ENCODE assay signal across 17 mouse cellular contexts in the genomic region with DNA sequence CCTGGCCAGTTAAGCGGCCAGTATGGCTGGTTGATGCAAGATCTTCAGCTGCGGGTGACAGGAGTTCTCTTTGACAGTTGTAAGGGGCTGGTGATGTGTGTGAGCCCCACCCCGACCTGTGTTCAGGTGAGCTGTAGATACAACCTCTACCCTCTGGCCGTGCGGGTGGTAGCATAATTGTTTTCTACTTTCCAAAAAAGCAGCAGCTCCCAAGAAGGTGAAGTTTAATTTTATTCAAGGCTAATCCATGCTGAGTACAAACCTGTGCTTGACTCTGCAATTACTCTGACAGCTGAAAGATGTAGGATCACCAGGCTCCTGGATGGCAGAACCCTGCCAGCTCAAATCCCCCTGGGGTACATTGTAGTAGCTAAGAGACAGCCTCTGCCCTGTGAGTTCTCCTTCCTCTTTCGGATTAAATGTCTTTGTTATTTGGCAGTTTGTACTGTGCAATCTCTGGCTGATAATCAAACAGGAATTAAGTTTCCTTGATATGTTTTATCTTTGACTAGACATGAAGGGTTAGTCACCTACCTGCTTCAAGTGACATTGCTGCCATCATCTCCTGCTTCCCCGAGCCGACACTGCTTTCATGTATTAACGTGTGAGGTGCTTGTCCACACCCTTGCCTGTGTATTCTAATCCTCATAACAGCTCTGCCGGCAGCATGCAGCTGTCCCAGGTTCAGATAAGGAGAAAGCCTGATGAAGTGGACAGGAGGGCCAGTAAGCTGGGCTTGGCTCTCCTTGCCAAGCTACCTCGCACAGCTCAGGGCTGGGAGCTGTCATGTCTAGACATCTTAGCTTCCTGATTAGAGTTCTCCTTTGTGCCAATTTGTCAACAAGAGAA.
DNase-seq lines count a peak whose midpoint lies in the region; ATAC-seq and TF ChIP-seq lines count a peak whose summit lies in the region.
"Had no signal": no experiment of that assay in that cellular context is flagged by ENCODE, and none has a peak within 500 bp of the region (broad histone marks: within the 10 kb centered on the region; RNA-seq: fewer than 3 reads in every experiment).

No protein-coding gene starts in this region.

- no peak for TF ChIP-seq CTCF in forebrain, postnatal 0 days (IDR thresholded peaks at IDR 0.05; ENCODE audit: low read depth)
- no peak for TF ChIP-seq CTCF in hindbrain, postnatal 0 days (IDR thresholded peaks at IDR 0.05; ENCODE audit: low read depth)

- H3K4me3 ChIP-seq in forebrain, embryonic 12.5 days (replicated peaks): no peak overlapping the region
- no peak overlapping the region for H3K4me3 ChIP-seq in forebrain, postnatal 0 days (ENCODE audit: low read depth, low read length)
- H3K4me3 ChIP-seq in hindbrain, postnatal 0 days (ENCODE audit: low read length): no peak overlapping the region
- H3K4me3 ChIP-seq in hindbrain, embryonic 12.5 days: no peak overlapping the region
- no peak overlapping the region for H3K4me3 ChIP-seq in neural tube, embryonic 14.5 days (ENCODE audit: low read depth, low read length)
- H3K4me3 ChIP-seq: embryonic facial prominence, embryonic 15.5 days; myocyte had no signal

- H3K27me3 ChIP-seq in forebrain, embryonic 12.5 days: no peaks in the 10 kb centered on the region
- H3K27me3 ChIP-seq in forebrain, postnatal 0 days (ENCODE audit: insufficient read depth, low read length): no peaks in the 10 kb centered on the region
- no peaks in the 10 kb centered on the region for H3K27me3 ChIP-seq in hindbrain, postnatal 0 days (ENCODE audit: insufficient read depth, low read length)
- H3K27me3 ChIP-seq in hindbrain, embryonic 12.5 days: no peaks in the 10 kb centered on the region
- no peaks in the 10 kb centered on the region for H3K27me3 ChIP-seq in neural tube, embryonic 14.5 days (ENCODE audit: control insufficient read depth, insufficient read depth, low read length)
- H3K27me3 ChIP-seq: embryonic facial prominence, embryonic 15.5 days had no signal

- H3K4me1 ChIP-seq in forebrain, embryonic 12.5 days: no peaks in the 10 kb centered on the region; the same call in 1 of the 2 replicates
- H3K4me1 ChIP-seq in forebrain, postnatal 0 days (ENCODE audit: insufficient read depth): no peaks in the 10 kb centered on the region
- H3K4me1 ChIP-seq in hindbrain, postnatal 0 days (ENCODE audit: insufficient read depth, low read length): no peaks in the 10 kb centered on the region
- peaks cover 4% of the 10 kb centered on the region; the same call in 1 of the 2 replicates for H3K4me1 ChIP-seq in hindbrain, embryonic 12.5 days
- peaks cover 8% of the 10 kb centered on the region; the same call in 1 of the 2 replicates for H3K4me1 ChIP-seq in neural tube, embryonic 14.5 days (ENCODE audit: control insufficient read depth, insufficient read depth, low read length)

- no peaks in the 10 kb centered on the region for H3K9me3 ChIP-seq in forebrain, embryonic 12.5 days
- H3K9me3 ChIP-seq in forebrain, postnatal 0 days (ENCODE audit: low read length): no peaks in the 10 kb centered on the region
- no peaks in the 10 kb centered on the region for H3K9me3 ChIP-seq in hindbrain, postnatal 0 days (ENCODE audit: low read length)
- H3K9me3 ChIP-seq in hindbrain, embryonic 12.5 days (replicated peaks): no peaks in the 10 kb centered on the region
- no peaks in the 10 kb centered on the region for H3K9me3 ChIP-seq in neural tube, embryonic 14.5 days (ENCODE audit: control insufficient read depth, low read length)
- H3K9me3 ChIP-seq: embryonic facial prominence, embryonic 15.5 days had no signal

- DNase-seq in forebrain, postnatal 0 days: no peak
- DNase-seq in hindbrain, postnatal 0 days (ENCODE audit: low spot score): peak; percentile 23
- DNase-seq in testis, postnatal 10 days (ENCODE audit: low spot score): peak; percentile 33
- no peak for DNase-seq in testis, postnatal 14 days (ENCODE audit: low spot score)
- DNase-seq: adrenal gland, adult 8-10 months; cerebellum, postnatal 36 days; gastrocnemius, postnatal 14 days; kidney, adult 11 months; liver; lung, embryonic 14.5 days; spleen, adult 18-20 months had no signal

- H3K27ac ChIP-seq in forebrain, embryonic 12.5 days: 0 out of 2 replicates have a peak overlapping the region, but pooled peaks have one; percentile 26
- no peak overlapping the region for H3K27ac ChIP-seq in forebrain, postnatal 0 days (ENCODE audit: low read depth, low read length)
- no peak overlapping the region for H3K27ac ChIP-seq in hindbrain, postnatal 0 days
- H3K27ac ChIP-seq in hindbrain, embryonic 12.5 days: no peak overlapping the region
- H3K27ac ChIP-seq in neural tube, embryonic 14.5 days (ENCODE audit: low read depth, low read length): 0 out of 2 replicates have a peak overlapping the region, but pooled peaks have one; percentile 24
- H3K27ac ChIP-seq: embryonic facial prominence, embryonic 15.5 days had no signal

- H3K4me2 ChIP-seq in forebrain, embryonic 12.5 days: no peak overlapping the region
- no peak overlapping the region for H3K4me2 ChIP-seq in forebrain, postnatal 0 days (ENCODE audit: low read depth)
- H3K4me2 ChIP-seq in hindbrain, postnatal 0 days (ENCODE audit: low read depth, low read length): no peak overlapping the region
- no peak overlapping the region for H3K4me2 ChIP-seq in hindbrain, embryonic 12.5 days (replicated peaks)
- H3K4me2 ChIP-seq in neural tube, embryonic 14.5 days (ENCODE audit: low read depth, low read length): no peak overlapping the region
- H3K4me2 ChIP-seq: embryonic facial prominence, embryonic 15.5 days; lung, embryonic 14.5 days had no signal

- H3K36me3 ChIP-seq in forebrain, embryonic 12.5 days (replicated peaks): peaks cover 44% of the 10 kb centered on the region
- H3K36me3 ChIP-seq in forebrain, postnatal 0 days (ENCODE audit: insufficient read depth): peaks cover 8% of the 10 kb centered on the region; the same call in 1 of the 2 replicates
- peaks cover 3% of the 10 kb centered on the region; the same call in 1 of the 2 replicates for H3K36me3 ChIP-seq in hindbrain, postnatal 0 days (ENCODE audit: insufficient read depth, low read length)
- H3K36me3 ChIP-seq in hindbrain, embryonic 12.5 days: peaks cover 32% of the 10 kb centered on the region
- 0 out of 2 replicates have a peak, but pooled peaks cover under 1% of the 10 kb centered on the region for H3K36me3 ChIP-seq in neural tube, embryonic 14.5 days (ENCODE audit: control insufficient read depth, insufficient read depth, low read length)

- WGBS in forebrain, embryonic 12.5 days: 78% methylated on average over 11 of the region's 11 CpGs
- WGBS in forebrain, postnatal 0 days: 68% methylated on average over 11 of the region's 11 CpGs
- 59% methylated on average over 11 of the region's 11 CpGs for WGBS in hindbrain, postnatal 0 days
- WGBS in hindbrain, embryonic 12.5 days: 80% methylated on average over 11 of the region's 11 CpGs
- 75% methylated on average over 11 of the region's 11 CpGs for WGBS in neural tube, embryonic 14.5 days

- H3K9ac ChIP-seq in forebrain, embryonic 12.5 days: no peak overlapping the region
- H3K9ac ChIP-seq in forebrain, postnatal 0 days: no peak overlapping the region
- no peak overlapping the region for H3K9ac ChIP-seq in hindbrain, postnatal 0 days (replicated peaks; ENCODE audit: low read length)
- no peak overlapping the region for H3K9ac ChIP-seq in hindbrain, embryonic 12.5 days
- no peak overlapping the region for H3K9ac ChIP-seq in neural tube, embryonic 14.5 days (replicated peaks; ENCODE audit: low read depth, low read length)
- H3K9ac ChIP-seq: embryonic facial prominence, embryonic 15.5 days; lung, embryonic 14.5 days had no signal

- no peak for ATAC-seq in forebrain, embryonic 12.5 days (ENCODE audit: low FRiP score)
- no peak for ATAC-seq in forebrain, postnatal 0 days
- ATAC-seq in hindbrain, postnatal 0 days: no peak
- ATAC-seq in hindbrain, embryonic 12.5 days (ENCODE audit: low FRiP score): no peak
- ATAC-seq in neural tube, embryonic 14.5 days (ENCODE audit: low read depth): no peak
- no peak for ATAC-seq in cerebellum, adult (ENCODE audit: insufficient number of reproducible peaks, low FRiP score, low TSS enrichment)

Comparison
In these comparisons a context has a peak if more than half of its experiments do, and no peak if none do; other contexts are left out.
1. H3K27ac ChIP-seq: peak in forebrain, embryonic 12.5 days (single experiment) and neural tube, embryonic 14.5 days (single experiment); none in forebrain, postnatal 0 days (single experiment), hindbrain, postnatal 0 days (single experiment) and hindbrain, embryonic 12.5 days (single experiment).
2. DNase-seq: peak in hindbrain, postnatal 0 days (single experiment) and testis, postnatal 10 days (single experiment); none in forebrain, postnatal 0 days (single experiment) and testis, postnatal 14 days (single experiment).